Mouse (Mus musculus) embryonic facial prominence, embryonic 14.5 days (tissue): ENCODE data around the gene 4933407L21Rik. TPM values are rescaled to one million over a fixed set of nuclear protein-coding genes. Genes with fewer than 3 reads are reported as not detected.

Source experiments
- ATAC-seq: fragments of 200-750 bp; cut with Nextera tagmentation; 2 replicates; pipeline ENCODE4 v1.8.0; 2017; ENCODE audit warnings: low read depth, moderate number of reproducible peaks, moderate TSS enrichment
- DNase-seq: peaks from one replicate; pipeline ENCODE4 v3.0.0-alpha.2; 2015; ENCODE audit warnings: low spot score
- H3K27ac ChIP-seq: fragments of 300-500 bp; sonication (generic); replicated peaks from 2 replicates; pipeline ENCODE4 v1.5.1; 2014; ENCODE audit warnings: low read depth, mild to moderate bottlenecking, low read length, moderate library complexity
- H3K27me3 ChIP-seq: fragments of 300-500 bp; sonication (generic); replicated peaks from 2 replicates; pipeline ENCODE4 v1.6.1; 2014; ENCODE audit warnings: low read length; ENCODE audit not compliant: control insufficient read depth, insufficient read depth
- H3K36me3 ChIP-seq: fragments of 300-500 bp; sonication (generic); 2 replicates; pipeline ENCODE4 v1.6.1; 2014; ENCODE audit warnings: low read length, mixed read lengths; ENCODE audit not compliant: control insufficient read depth, insufficient read depth
- H3K4me1 ChIP-seq: fragments of 300-500 bp; sonication (generic); 2 replicates; pipeline ENCODE4 v1.6.1; 2014; ENCODE audit warnings: antibody characterized with exemption, low read length; ENCODE audit not compliant: control insufficient read depth, insufficient read depth
- H3K4me2 ChIP-seq: fragments of 300-500 bp; sonication (generic); 2 replicates; pipeline ENCODE4 v1.6.1; 2014; ENCODE audit warnings: low read depth, mild to moderate bottlenecking, low read length, moderate library complexity, mixed read lengths
- H3K4me3 ChIP-seq: fragments of 300-500 bp; sonication (generic); 2 replicates; pipeline ENCODE4 v1.5.1; 2014; ENCODE audit warnings: low read depth, mild to moderate bottlenecking, low read length
- H3K9ac ChIP-seq: fragments of 300-500 bp; sonication (generic); 2 replicates; pipeline ENCODE4 v1.6.1; 2014; ENCODE audit warnings: low read depth, mild to moderate bottlenecking, low read length, moderate library complexity, mixed read lengths
- H3K9me3 ChIP-seq: fragments of 300-500 bp; sonication (generic); 2 replicates; pipeline ENCODE4 v1.6.1; 2016; ENCODE audit warnings: low read length; ENCODE audit not compliant: control insufficient read depth
- WGBS: fragments of 180-500 bp; shearing (Covaris S2); extraction: QIAGEN DNeasy Blood & Tissue Kit; methylation state at CpG from one replicate; pipeline ENCODE4 v1.1.7; 2014; 5-methylcytosine and 5-hydroxymethylcytosine counted together
- polyA plus RNA-seq: library from polyadenylated mRNA; unstranded; fragments of >200 nt; fragmentation: Nextera tagmentation; extraction: Ambion mirVana; gene quantifications from 2 replicates; pipeline ENCODE4 v1.2.1, GENCODE M21; 2014

4933407L21Rik gene
- polyA plus RNA-seq, 1 experiment from 2014 or later: 0.43 TPM

- Histone ChIP-seq H3K4me1 (peaks cover 4% of the 10 kb centered on the region; the same call in 1 of the 2 replicates), H3K9ac (no peak overlapping the region), H3K9me3 (no peaks in the 10 kb centered on the region), H3K36me3 (no peaks in the 10 kb centered on the region), H3K4me3 (no peak overlapping the region), H3K4me2 (no peak overlapping the region), H3K27ac (no peak overlapping the region), H3K27me3 (no peaks in the 10 kb centered on the region)
- WGBS: 69% methylated on average over 6 of the region's 6 CpGs
- no peak for DNase-seq
- no peak for ATAC-seq
Observed at GRCm38 (mm10) chr1:85936265-85936664, 8.0 kb downstream of the 4933407L21Rik start.

- no peak for DNase-seq
- no peaks in the 10 kb centered on the region for H3K9me3 ChIP-seq
- 79% methylated on average over 1 of the region's 1 CpGs for WGBS
- no peak overlapping the region for H3K9ac ChIP-seq
- no peaks in the 10 kb centered on the region for H3K36me3 ChIP-seq
- H3K4me2 ChIP-seq: no peak overlapping the region
- H3K4me1 ChIP-seq: peaks cover 4% of the 10 kb centered on the region; the same call in 1 of the 2 replicates
- no peak for ATAC-seq
- no peak overlapping the region for H3K27ac ChIP-seq
- no peak overlapping the region for H3K4me3 ChIP-seq
- H3K27me3 ChIP-seq: no peaks in the 10 kb centered on the region
Observed at GRCm38 (mm10) chr1:85937323-85937722, 9.0 kb downstream of the 4933407L21Rik start.

- 82% methylated on average over 8 of the region's 8 CpGs for WGBS
- Histone ChIP-seq H3K9me3 (no peaks in the 10 kb centered on the region), H3K36me3 (no peaks in the 10 kb centered on the region), H3K4me2 (no peak overlapping the region), H3K4me1 (no peaks in the 10 kb centered on the region), H3K4me3 (no peak overlapping the region), H3K27me3 (no peaks in the 10 kb centered on the region), H3K27ac (no peak overlapping the region), H3K9ac (no peak overlapping the region)
- ATAC-seq (no peak), DNase-seq (no peak)
Observed at GRCm38 (mm10) chr1:85942318-85942717, 14.0 kb downstream of the 4933407L21Rik start.

- ATAC-seq (no peak), DNase-seq (no peak)
- 80% methylated on average over 2 of the region's 2 CpGs for WGBS
- Histone ChIP-seq H3K27ac (no peak overlapping the region), H3K4me1 (no peaks in the 10 kb centered on the region), H3K36me3 (no peaks in the 10 kb centered on the region), H3K4me3 (no peak overlapping the region), H3K9ac (no peak overlapping the region), H3K9me3 (no peaks in the 10 kb centered on the region), H3K27me3 (no peaks in the 10 kb centered on the region), H3K4me2 (no peak overlapping the region)
Observed at GRCm38 (mm10) chr1:85949085-85949684, 20.9 kb downstream of the 4933407L21Rik start.

- no peak overlapping the region for H3K4me3 ChIP-seq
- no peaks in the 10 kb centered on the region for H3K9me3 ChIP-seq
- whole genome bisulfite sequencing: 70% methylated on average over 3 of the region's 3 CpGs
- peaks cover 21% of the 10 kb centered on the region; the same call in 1 of the 2 replicates for H3K4me1 ChIP-seq
- DNase-seq (peak; percentile 49), ATAC-seq (no peak)
- no peak overlapping the region for H3K27ac ChIP-seq
- H3K36me3 ChIP-seq: no peaks in the 10 kb centered on the region
- H3K4me2 ChIP-seq: no peak overlapping the region
- H3K27me3 ChIP-seq: no peaks in the 10 kb centered on the region
- no peak overlapping the region for H3K9ac ChIP-seq
Observed at GRCm38 (mm10) chr1:85955150-85955549, 26.9 kb downstream of the 4933407L21Rik start.

GRCm38 (mm10) chr1:85957290-85957689 lies 29.0 kb downstream of the 4933407L21Rik start:
- Histone ChIP-seq H3K9ac (no peak overlapping the region), H3K4me2 (no peak overlapping the region), H3K4me1 (peaks cover 21% of the 10 kb centered on the region; the same call in 1 of the 2 replicates), H3K4me3 (no peak overlapping the region), H3K27ac (no peak overlapping the region), H3K36me3 (no peaks in the 10 kb centered on the region), H3K27me3 (no peaks in the 10 kb centered on the region), H3K9me3 (no peaks in the 10 kb centered on the region)
- ATAC-seq (no peak), DNase-seq (no peak)
- 56% methylated on average over 5 of the region's 5 CpGs for WGBS

- Histone ChIP-seq H3K4me2 (no peak overlapping the region), H3K27ac (no peak overlapping the region), H3K9me3 (no peaks in the 10 kb centered on the region), H3K27me3 (no peaks in the 10 kb centered on the region), H3K4me1 (peaks cover 21% of the 10 kb centered on the region; the same call in 1 of the 2 replicates), H3K9ac (no peak overlapping the region), H3K4me3 (no peak overlapping the region), H3K36me3 (no peaks in the 10 kb centered on the region)
- 42% methylated on average over 9 of the region's 9 CpGs for WGBS
- ATAC-seq (peak; percentile 70), DNase-seq (peak; percentile 78)
Observed at GRCm38 (mm10) chr1:85957942-85958619, 29.8 kb downstream of the 4933407L21Rik start.

- ATAC-seq (peak; percentile 54; the same call in 1 of the 2 replicates), DNase-seq (peak; percentile 59)
- no peak overlapping the region for H3K9ac ChIP-seq
- peaks cover 21% of the 10 kb centered on the region; the same call in 1 of the 2 replicates for H3K4me1 ChIP-seq
- no peaks in the 10 kb centered on the region for H3K36me3 ChIP-seq
- H3K4me3 ChIP-seq: no peak overlapping the region
- no peaks in the 10 kb centered on the region for H3K27me3 ChIP-seq
- 53% methylated on average over 6 of the region's 6 CpGs for WGBS
- H3K4me2 ChIP-seq: no peak overlapping the region
- H3K9me3 ChIP-seq: no peaks in the 10 kb centered on the region
- peak overlapping the region; percentile 39; the same call in 1 of the 2 replicates for H3K27ac ChIP-seq
Observed at GRCm38 (mm10) chr1:85959129-85959888, 31.0 kb downstream of the 4933407L21Rik start.
